Mouse (Mus musculus): ENCODE measurements around the gene Tinf2. TPM values are rescaled to one million over a fixed set of nuclear protein-coding genes. Genes with fewer than 3 reads are reported as not detected.
A peak's percentile ranks its signal among the peaks of the same experiment; 100 is the strongest.

The Tinf2 gene
- polyA plus RNA-seq (2015; fragmentation: Nextera tagmentation; extraction: Ambion mirVana), result 33.9 and 40.4 TPM in 2 replicates

DNA sequence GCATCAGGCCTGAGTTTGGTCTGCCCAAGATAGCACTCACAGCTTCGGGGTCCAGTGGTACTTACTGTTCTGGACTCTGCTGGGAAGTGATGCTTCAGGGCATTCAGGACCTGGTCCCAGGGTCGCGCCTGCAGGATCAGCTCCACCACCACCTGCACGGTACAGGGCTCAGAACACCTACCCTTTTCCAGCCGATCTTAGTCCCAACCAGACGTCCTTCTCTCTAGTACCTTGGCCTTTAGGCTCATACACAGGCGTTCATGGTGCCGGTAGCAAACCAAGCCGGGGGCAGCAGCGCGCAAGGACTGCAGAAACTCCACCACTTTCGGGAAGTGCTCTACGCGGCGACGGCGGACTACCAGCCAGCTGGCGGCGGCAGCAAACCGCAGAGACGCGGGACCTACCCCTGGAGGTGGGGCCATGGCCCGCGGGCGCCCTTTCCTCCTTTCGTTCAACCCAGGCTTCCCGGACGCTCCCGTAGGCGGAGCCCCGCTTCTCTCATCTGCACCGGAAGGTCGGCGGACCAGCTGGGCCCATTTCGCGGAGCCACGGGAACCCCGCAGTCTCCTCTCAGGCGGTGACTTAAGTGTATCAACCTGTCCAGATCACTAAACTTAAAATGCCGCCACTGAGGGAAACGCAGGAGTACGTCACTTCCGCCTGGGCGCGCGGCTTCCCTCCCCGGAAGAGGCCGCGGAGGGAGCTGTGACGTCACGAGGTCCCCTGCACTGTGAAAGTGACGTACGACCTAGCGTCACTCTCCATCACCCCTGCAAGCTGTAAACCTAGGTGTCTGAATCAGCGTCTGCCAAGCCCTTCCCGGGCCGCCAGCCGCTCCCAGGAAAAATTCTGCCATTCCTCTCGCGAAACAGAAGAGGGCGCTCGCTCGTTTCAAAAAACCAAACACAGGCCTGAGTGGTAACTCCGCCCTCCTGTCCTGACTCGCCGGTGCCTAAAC is at the start of gene Tinf2:
TSS of gene Tinf2 (minus strand) at position 661 of the 958 bp plus-strand sequence.
- Histone ChIP-seq H3K36me3 (peaks cover 31% of the 10 kb centered on the region), H3K27me3 (replicated peaks) (no peaks in the 10 kb centered on the region), H3K9ac (peak within 1 kb of the TSS; percentile 77), H3K27ac (peak within 1 kb of the TSS; percentile 90), H3K4me2 (peak within 1 kb of the TSS; percentile 87), H3K4me3 (replicated peaks) (peak within 1 kb of the TSS; percentile 83), H3K4me1 (peaks cover 14% of the 10 kb centered on the region; the same call in 1 of the 2 replicates), H3K9me3 (no peaks in the 10 kb centered on the region)
- WGBS, result under 1% methylated on average over 66 of the region's 66 CpGs
- ATAC-seq (ENCODE audit: insufficient read depth, low FRiP score, low read depth), result peak; percentile 97

DNA sequence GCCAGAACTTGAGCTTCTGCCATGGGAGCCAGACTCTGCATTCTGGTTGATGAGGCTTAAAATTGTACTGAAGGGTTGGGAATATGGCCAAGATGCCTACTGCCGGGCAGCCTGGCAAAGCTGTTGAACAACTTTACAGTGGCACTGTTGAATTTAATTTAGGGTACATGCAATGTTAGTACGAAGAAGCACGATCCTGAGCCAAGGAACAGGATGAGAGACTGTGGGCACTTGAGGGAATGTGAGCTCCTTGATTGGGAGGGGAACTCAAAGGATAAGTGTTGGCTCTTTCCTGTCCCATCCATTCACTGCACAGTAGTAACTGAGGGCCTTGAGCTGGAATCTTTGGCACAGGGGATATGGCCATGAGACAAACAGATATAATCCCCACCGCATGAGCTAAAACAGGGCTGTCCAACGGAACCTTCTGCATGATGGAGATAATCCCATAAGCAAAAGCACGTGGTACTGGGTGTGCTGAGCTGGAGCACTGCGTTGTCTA is 49.0 kb upstream of the Tinf2 start:
- Histone ChIP-seq H3K4me1 (no peaks in the 10 kb centered on the region), H3K4me3 (replicated peaks) (no peak overlapping the region), H3K27ac (no peak overlapping the region), H3K9me3 (no peaks in the 10 kb centered on the region), H3K9ac (no peak overlapping the region), H3K27me3 (replicated peaks) (no peaks in the 10 kb centered on the region), H3K4me2 (no peak overlapping the region), H3K36me3 (no peaks in the 10 kb centered on the region)
- ATAC-seq (ENCODE audit: insufficient read depth, low FRiP score, low read depth), result no peak
- 78% methylated on average over 7 of the region's 7 CpGs for WGBS

DNA sequence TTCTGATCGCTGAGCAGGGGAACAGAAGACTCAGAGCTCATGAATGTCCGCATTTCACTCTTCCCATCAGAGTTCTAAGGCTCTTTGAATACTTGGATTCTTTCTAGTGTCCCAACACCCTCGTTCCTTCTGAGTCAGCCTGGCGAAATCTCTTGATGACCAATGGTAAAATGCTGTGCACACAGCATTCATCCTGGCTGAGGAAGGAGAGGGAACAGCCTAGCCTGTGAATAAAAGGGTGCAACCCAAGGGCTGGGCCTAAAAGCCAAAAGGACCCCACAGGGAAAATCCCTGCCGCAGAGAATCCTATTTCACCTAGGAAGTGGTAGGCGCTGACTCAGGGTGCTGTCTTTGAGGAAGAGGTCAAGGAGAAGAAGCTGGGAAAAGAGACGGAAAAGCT is 48.5 kb upstream of the Tinf2 start:
- no peak for ATAC-seq (ENCODE audit: insufficient read depth, low FRiP score, low read depth)
- WGBS, result 78% methylated on average over 7 of the region's 7 CpGs
- H3K4me3 ChIP-seq (replicated peaks), result no peak overlapping the region
- H3K9ac ChIP-seq, result no peak overlapping the region
- H3K27ac ChIP-seq, result no peak overlapping the region
- H3K4me1 ChIP-seq, result no peaks in the 10 kb centered on the region
- no peaks in the 10 kb centered on the region for H3K27me3 ChIP-seq (replicated peaks)
- no peaks in the 10 kb centered on the region for H3K36me3 ChIP-seq
- H3K9me3 ChIP-seq, result no peaks in the 10 kb centered on the region
- no peak overlapping the region for H3K4me2 ChIP-seq

GRCm38 (mm10) chr14:55727889-55728685 is 46.5 kb upstream of the Tinf2 start:
- Histone ChIP-seq H3K9me3 (no peaks in the 10 kb centered on the region), H3K4me1 (no peaks in the 10 kb centered on the region), H3K36me3 (no peaks in the 10 kb centered on the region), H3K4me2 (no peak overlapping the region), H3K9ac (no peak overlapping the region), H3K27me3 (replicated peaks) (no peaks in the 10 kb centered on the region), H3K27ac (no peak overlapping the region), H3K4me3 (replicated peaks) (no peak overlapping the region)
- no peak for ATAC-seq (ENCODE audit: insufficient read depth, low FRiP score, low read depth)
- 53% methylated on average over 8 of the region's 8 CpGs for WGBS

- Histone ChIP-seq H3K4me2 (no peak overlapping the region), H3K36me3 (no peaks in the 10 kb centered on the region), H3K4me1 (peaks cover 4% of the 10 kb centered on the region; the same call in 1 of the 2 replicates), H3K9ac (no peak overlapping the region), H3K9me3 (no peaks in the 10 kb centered on the region), H3K27me3 (replicated peaks) (no peaks in the 10 kb centered on the region), H3K27ac (no peak overlapping the region), H3K4me3 (replicated peaks) (no peak overlapping the region)
- no peak for ATAC-seq (ENCODE audit: insufficient read depth, low FRiP score, low read depth)
Measured at GRCm38 (mm10) chr14:55726261-55726660, 44.6 kb upstream of the Tinf2 start.

- Histone ChIP-seq H3K27ac (no peak overlapping the region), H3K9me3 (no peaks in the 10 kb centered on the region), H3K36me3 (0 out of 2 replicates have a peak, but pooled peaks cover 4% of the 10 kb centered on the region), H3K9ac (no peak overlapping the region), H3K4me2 (no peak overlapping the region), H3K4me1 (peaks cover 10% of the 10 kb centered on the region; the same call in 1 of the 2 replicates), H3K27me3 (replicated peaks) (no peaks in the 10 kb centered on the region), H3K4me3 (replicated peaks) (no peak overlapping the region)
- WGBS, result 40% methylated on average over 8 of the region's 8 CpGs
- no peak for ATAC-seq (ENCODE audit: insufficient read depth, low FRiP score, low read depth)
Measured at GRCm38 (mm10) chr14:55724411-55724871, 42.8 kb upstream of the Tinf2 start.

GRCm38 (mm10) chr14:55723433-55723832 is 41.8 kb upstream of the Tinf2 start:
- 85% methylated on average over 7 of the region's 7 CpGs for WGBS
- Histone ChIP-seq H3K4me3 (replicated peaks) (no peak overlapping the region), H3K4me2 (no peak overlapping the region), H3K9me3 (no peaks in the 10 kb centered on the region), H3K36me3 (peaks cover 11% of the 10 kb centered on the region; the same call in 1 of the 2 replicates), H3K9ac (no peak overlapping the region), H3K27me3 (replicated peaks) (no peaks in the 10 kb centered on the region), H3K27ac (no peak overlapping the region), H3K4me1 (peaks cover 10% of the 10 kb centered on the region; the same call in 1 of the 2 replicates)
- ATAC-seq (ENCODE audit: insufficient read depth, low FRiP score, low read depth), result no peak

- H3K9me3 ChIP-seq, result no peaks in the 10 kb centered on the region
Measured at GRCm38 (mm10) chr14:55722438-55722945, 40.9 kb upstream of the Tinf2 start.

GRCm38 (mm10) chr14:55721700-55722437 is 40.2 kb upstream of the Tinf2 start, which contains the start of gene Rabggta:
Rabggta (minus strand) TSS chr14:55722263.
- WGBS, result under 1% methylated on average over 50 of the region's 50 CpGs
- Histone ChIP-seq H3K9me3 (no peaks in the 10 kb centered on the region), H3K27ac (peak within 1 kb of the TSS; percentile 88), H3K4me3 (replicated peaks) (peak within 1 kb of the TSS; percentile 81), H3K36me3 (peaks cover 19% of the 10 kb centered on the region), H3K9ac (peak within 1 kb of the TSS; percentile 75), H3K4me2 (peak within 1 kb of the TSS; percentile 87), H3K27me3 (replicated peaks) (no peaks in the 10 kb centered on the region), H3K4me1 (peaks cover 10% of the 10 kb centered on the region; the same call in 1 of the 2 replicates)
- peak; percentile 95 for ATAC-seq (ENCODE audit: insufficient read depth, low FRiP score, low read depth)

More at GRCm38 (mm10) chr14:55722438-55722945, 40.9 kb upstream of the Tinf2 start:
- no peak for ATAC-seq (ENCODE audit: insufficient read depth, low FRiP score, low read depth)
- WGBS, result 49% methylated on average over 8 of the region's 8 CpGs
- Histone ChIP-seq H3K36me3 (peaks cover 16% of the 10 kb centered on the region), H3K4me2 (peak overlapping the region; percentile 87), H3K4me1 (peaks cover 10% of the 10 kb centered on the region; the same call in 1 of the 2 replicates), H3K27me3 (replicated peaks) (no peaks in the 10 kb centered on the region), H3K9ac (no peak overlapping the region), H3K4me3 (replicated peaks) (peak overlapping the region; percentile 81), H3K27ac (no peak overlapping the region)

GRCm38 (mm10) chr14:55721076-55721475 is 39.5 kb upstream of the Tinf2 start:
- Histone ChIP-seq H3K27ac (peak overlapping the region; percentile 88; the same call in 1 of the 2 replicates), H3K27me3 (replicated peaks) (no peaks in the 10 kb centered on the region), H3K4me3 (replicated peaks) (peak overlapping the region; percentile 81), H3K9me3 (no peaks in the 10 kb centered on the region), H3K36me3 (peaks cover 24% of the 10 kb centered on the region), H3K4me1 (peaks cover 10% of the 10 kb centered on the region; the same call in 1 of the 2 replicates), H3K9ac (no peak overlapping the region; the same call in 1 of the 2 replicates), H3K4me2 (peak overlapping the region; percentile 87)
- no peak for ATAC-seq (ENCODE audit: insufficient read depth, low FRiP score, low read depth)
- 75% methylated on average over 6 of the region's 6 CpGs for WGBS

Measured in stomach, embryonic 15.5 days (tissue).